Mouse (Mus musculus) midbrain, embryonic 12.5 days (tissue): ENCODE measurements at regions not wholly inside any gene's neighbourhood (a gene's known extent, or its start where the extent isn't known, plus 50 kb on each side); places are given as distances from the start of the nearest gene placed in this dataset.

Source experiments
- ATAC-seq: fragments of 200-750 bp; cut with Nextera tagmentation; 2 replicates; pipeline ENCODE4 v1.8.0; 2017; ENCODE audit warnings: low read depth, moderate TSS enrichment, moderate library complexity; ENCODE audit not compliant: low FRiP score
- H3K27ac ChIP-seq: fragments of 300-500 bp; sonication (generic); replicated peaks from 2 replicates; pipeline ENCODE4 v1.5.1; 2016; ENCODE audit warnings: mild to moderate bottlenecking
- H3K27me3 ChIP-seq: fragments of 300-500 bp; sonication (generic); 2 replicates; pipeline ENCODE4 v1.6.1; 2016; ENCODE audit warnings: mild to moderate bottlenecking
- H3K36me3 ChIP-seq: fragments of 300-500 bp; sonication (generic); 2 replicates; pipeline ENCODE4 v1.6.1; 2016
- H3K4me1 ChIP-seq: fragments of 300-500 bp; sonication (generic); 2 replicates; pipeline ENCODE4 v1.6.1; 2016
- H3K4me2 ChIP-seq: fragments of 300-500 bp; sonication (generic); replicated peaks from 2 replicates; pipeline ENCODE4 v1.6.1; 2016; ENCODE audit warnings: mild to moderate bottlenecking, moderate library complexity
- H3K4me3 ChIP-seq: fragments of 300-500 bp; sonication (generic); 2 replicates; pipeline ENCODE4 v1.5.1; 2016; ENCODE audit warnings: mild to moderate bottlenecking
- H3K9ac ChIP-seq: fragments of 300-500 bp; sonication (generic); replicated peaks from 2 replicates; pipeline ENCODE4 v1.6.1; 2016; ENCODE audit warnings: mild to moderate bottlenecking, moderate library complexity
- H3K9me3 ChIP-seq: fragments of 300-500 bp; sonication (generic); 2 replicates; pipeline ENCODE4 v1.6.1; 2016; ENCODE audit warnings: mild to moderate bottlenecking
- WGBS: fragments of 180-500 bp; shearing (Covaris S2); methylation state at CpG from one replicate; pipeline ENCODE4 v1.1.7; 2016; 5-methylcytosine and 5-hydroxymethylcytosine counted together

DNA sequence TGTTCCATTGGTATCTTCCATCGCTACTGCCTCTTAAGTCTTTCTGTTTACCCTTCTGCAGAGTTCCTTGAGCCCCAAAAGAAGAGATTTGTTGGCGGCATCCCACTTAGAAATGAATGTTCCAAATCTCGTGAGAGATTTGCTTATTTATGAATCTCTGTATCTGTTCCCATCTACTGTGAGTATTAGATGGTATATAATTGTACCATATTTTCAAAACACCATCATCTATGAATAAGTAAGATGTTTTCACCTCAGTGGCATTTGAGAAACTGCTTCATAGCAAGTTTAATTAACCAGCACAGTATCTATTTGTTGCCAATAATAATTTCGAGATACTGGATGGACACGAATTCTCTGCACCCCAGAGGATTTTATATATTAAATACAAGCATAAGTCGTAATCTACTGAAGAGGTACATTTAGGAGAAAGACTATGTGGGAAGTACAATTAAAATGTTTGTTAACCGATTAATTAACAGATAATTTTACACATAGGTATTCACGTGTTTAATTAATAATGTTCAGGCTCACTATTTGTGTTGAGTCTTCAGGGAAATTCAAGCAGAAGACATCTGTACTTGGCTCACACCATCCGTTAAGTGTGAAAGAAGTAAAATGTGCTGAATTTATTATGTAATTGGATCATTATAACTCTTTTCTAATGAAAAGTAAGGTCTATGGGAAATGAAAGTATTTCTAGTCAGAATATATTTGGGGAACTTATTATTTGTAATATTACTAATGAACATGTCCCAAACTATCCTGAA is 224.0 kb upstream of the Xrcc4 start:
- ATAC-seq = no peak
- Histone ChIP-seq H3K27ac (no peak overlapping the region), H3K4me1 (no peaks in the 10 kb centered on the region), H3K9ac (no peak overlapping the region), H3K36me3 (no peaks in the 10 kb centered on the region), H3K4me3 (no peak overlapping the region), H3K4me2 (no peak overlapping the region), H3K9me3 (no peaks in the 10 kb centered on the region), H3K27me3 (no peaks in the 10 kb centered on the region)
- 92% methylated on average over 9 of the region's 9 CpGs for WGBS

DNA sequence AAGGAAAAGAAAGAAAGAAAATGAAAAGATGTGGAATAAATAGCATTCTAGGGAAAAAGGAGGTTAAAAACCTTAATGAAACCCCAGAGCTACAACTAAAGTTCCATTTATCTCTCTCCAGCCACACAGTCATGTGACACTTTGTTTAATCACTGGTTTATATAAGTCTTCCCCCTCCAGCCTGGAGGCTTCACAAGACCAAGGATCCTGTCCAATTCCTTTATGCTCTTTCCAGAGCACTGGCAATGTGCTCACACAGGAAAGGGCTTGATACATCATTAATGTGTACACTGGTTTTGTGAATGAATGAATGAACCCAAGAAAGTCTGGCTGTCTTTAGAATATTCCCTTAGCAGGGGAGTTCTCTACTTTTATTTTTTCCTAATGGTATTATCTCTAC is 221.1 kb upstream of the Xrcc4 start:
- Histone ChIP-seq H3K4me1 (no peaks in the 10 kb centered on the region), H3K27ac (no peak overlapping the region), H3K4me2 (no peak overlapping the region), H3K27me3 (no peaks in the 10 kb centered on the region), H3K9me3 (no peaks in the 10 kb centered on the region), H3K36me3 (no peaks in the 10 kb centered on the region), H3K4me3 (no peak overlapping the region), H3K9ac (no peak overlapping the region)
- ATAC-seq = no peak

DNA sequence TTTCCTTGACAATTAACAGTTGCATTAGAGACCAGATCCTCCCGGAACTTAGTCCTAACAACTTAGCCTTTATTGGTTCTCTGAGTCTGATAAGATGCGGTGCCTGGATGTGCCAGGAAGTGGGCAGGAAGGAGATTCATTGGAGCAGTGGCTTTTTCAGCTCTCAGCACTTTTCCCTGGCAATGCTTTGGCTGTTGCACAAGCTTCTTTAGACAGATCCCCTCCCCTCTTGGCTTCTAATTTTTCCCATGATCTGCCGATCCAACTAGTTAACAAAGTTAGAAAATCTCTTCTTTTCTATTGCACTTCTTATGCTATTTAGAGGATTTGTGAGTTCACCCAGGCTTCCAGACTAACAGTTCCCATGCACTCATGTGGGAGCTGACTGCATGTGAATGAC is 211.1 kb upstream of the Xrcc4 start:
- ATAC-seq = no peak
- H3K4me2 ChIP-seq = no peak overlapping the region
- 87% methylated on average over 3 of the region's 3 CpGs for WGBS

DNA sequence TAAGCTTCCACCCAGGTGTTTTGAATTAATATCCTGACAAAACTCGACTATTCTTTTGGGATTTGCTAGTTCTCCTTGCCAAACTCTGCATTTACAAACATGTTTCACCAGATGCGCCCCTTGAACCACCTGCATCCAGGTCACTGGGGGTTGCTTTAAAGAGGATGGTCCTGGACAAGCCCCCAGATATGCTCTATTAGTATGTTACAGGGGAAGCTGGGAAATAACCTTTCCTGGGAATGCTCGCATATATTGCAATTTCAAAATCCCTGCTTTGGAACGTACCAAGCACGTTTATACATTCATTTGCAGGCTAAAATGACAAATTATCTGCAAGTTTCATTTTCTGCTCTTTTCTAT is 205.2 kb upstream of the Xrcc4 start:
- 79% methylated on average over 5 of the region's 5 CpGs for WGBS
- Histone ChIP-seq H3K4me3 (no peak overlapping the region), H3K27ac (peak overlapping the region; percentile 46), H3K9ac (no peak overlapping the region), H3K4me1 (peaks cover 19% of the 10 kb centered on the region), H3K4me2 (no peak overlapping the region), H3K27me3 (no peaks in the 10 kb centered on the region), H3K36me3 (no peaks in the 10 kb centered on the region), H3K9me3 (no peaks in the 10 kb centered on the region)
- peak; percentile 39 for ATAC-seq

More for the DNA sequence above, 211.1 kb upstream of the Xrcc4 start:
- no peaks in the 10 kb centered on the region for H3K9me3 ChIP-seq
- no peak overlapping the region for H3K9ac ChIP-seq
- H3K4me1 ChIP-seq = no peaks in the 10 kb centered on the region
- no peak overlapping the region for H3K4me3 ChIP-seq
- H3K27ac ChIP-seq = no peak overlapping the region
- H3K36me3 ChIP-seq = no peaks in the 10 kb centered on the region
- no peaks in the 10 kb centered on the region for H3K27me3 ChIP-seq

DNA sequence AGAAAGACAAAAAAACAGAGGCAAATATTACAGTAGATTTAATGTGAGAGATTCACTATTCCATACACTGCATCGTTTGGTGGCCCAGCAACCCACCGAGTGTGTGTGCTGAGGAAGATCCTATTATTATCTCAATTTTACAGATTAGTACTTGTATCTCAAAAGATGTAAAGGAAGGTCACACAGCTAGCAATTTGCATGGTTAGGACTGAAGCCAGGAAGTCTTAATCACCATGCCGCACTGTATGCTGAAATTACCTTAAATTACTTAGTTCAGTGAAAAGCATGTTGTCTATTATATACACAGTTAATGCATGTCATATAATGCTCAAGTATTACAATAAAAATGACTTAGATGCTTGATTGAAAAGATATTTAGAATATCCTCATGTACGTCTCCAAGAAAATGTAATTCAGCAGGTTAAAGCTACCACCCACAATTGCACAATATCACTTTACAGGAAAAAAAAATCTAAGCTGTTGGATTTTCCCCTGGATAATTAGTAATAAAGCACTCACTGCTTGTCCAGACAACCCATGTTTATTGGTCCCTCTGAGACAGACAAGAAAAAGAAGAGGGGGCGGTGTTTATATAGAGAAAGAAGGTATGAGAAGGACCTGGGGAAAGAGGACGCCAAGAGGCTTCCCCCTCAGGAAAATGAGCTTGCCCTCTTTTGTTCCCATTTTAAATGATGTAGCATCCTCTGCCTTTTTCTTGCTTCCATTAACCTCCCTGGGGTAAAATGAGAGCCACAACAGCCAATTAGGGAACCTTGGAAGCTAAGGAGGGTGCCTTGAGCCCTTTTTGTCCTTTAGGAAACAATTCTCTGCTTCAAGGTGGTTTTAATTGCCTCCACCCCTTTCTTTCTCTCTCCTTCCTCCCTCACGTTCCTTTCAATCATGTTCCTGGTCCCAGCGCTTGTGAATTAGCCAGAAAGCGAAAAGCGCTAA is 204.6 kb upstream of the Xrcc4 start:
- no peak overlapping the region for H3K4me3 ChIP-seq
- no peak overlapping the region for H3K4me2 ChIP-seq
- no peak overlapping the region for H3K27ac ChIP-seq
- no peak overlapping the region for H3K9ac ChIP-seq
- no peaks in the 10 kb centered on the region for H3K9me3 ChIP-seq
- H3K36me3 ChIP-seq = no peaks in the 10 kb centered on the region
- no peaks in the 10 kb centered on the region for H3K27me3 ChIP-seq
- peaks cover 19% of the 10 kb centered on the region for H3K4me1 ChIP-seq
- ATAC-seq = peak; percentile 67
- WGBS = 58% methylated on average over 10 of the region's 10 CpGs

DNA sequence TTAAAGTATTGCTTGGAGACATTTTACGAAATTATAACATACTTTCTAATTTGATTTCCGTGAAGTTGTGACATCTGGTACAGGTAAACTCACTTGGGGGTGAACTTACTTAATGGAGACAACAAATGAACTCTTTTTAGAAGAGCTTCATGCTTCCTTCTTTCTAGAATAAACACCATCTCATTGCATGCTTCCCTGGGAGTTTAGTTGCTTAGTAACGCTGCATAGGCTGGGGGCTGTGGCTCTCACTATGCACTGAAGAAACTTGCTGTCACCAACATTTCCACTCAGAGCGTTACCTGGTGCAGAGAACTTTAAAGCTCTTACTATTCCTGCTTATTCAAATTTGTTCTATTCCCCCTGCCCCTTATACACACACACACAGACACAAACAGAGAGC is 203.5 kb upstream of the Xrcc4 start:
- Histone ChIP-seq H3K4me3 (no peak overlapping the region), H3K4me1 (peaks cover 19% of the 10 kb centered on the region), H3K9ac (no peak overlapping the region), H3K36me3 (no peaks in the 10 kb centered on the region), H3K9me3 (no peaks in the 10 kb centered on the region), H3K27ac (no peak overlapping the region), H3K4me2 (no peak overlapping the region), H3K27me3 (no peaks in the 10 kb centered on the region)
- 43% methylated on average over 4 of the region's 4 CpGs for WGBS
- ATAC-seq = peak; percentile 59

DNA sequence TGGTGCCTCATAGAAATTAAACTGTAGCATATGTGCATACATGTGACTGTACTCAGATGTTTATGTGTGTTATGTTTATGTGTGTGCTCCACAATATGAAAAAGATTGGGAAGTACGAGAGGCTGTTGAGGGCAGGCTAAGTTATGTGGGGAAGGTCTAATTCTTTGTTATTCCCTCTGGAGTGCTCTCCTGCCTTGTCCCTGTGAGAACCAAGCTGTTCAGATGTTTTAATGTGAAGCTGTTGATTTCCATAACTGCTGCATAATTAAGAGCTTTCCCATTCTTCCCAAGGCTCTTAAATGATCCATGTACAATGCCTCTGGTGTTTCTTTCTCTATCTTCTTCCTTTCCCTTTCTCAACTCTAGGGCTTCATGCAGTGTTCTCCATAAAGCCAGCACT is 202.7 kb upstream of the Xrcc4 start:
- no peaks in the 10 kb centered on the region for H3K9me3 ChIP-seq
- no peak overlapping the region for H3K4me2 ChIP-seq
- no peaks in the 10 kb centered on the region for H3K27me3 ChIP-seq
- WGBS = 55% methylated on average over 1 of the region's 1 CpGs
- ATAC-seq = peak; percentile 42; the same call in 1 of the 2 replicates
- no peak overlapping the region for H3K27ac ChIP-seq
- no peak overlapping the region for H3K9ac ChIP-seq
- no peaks in the 10 kb centered on the region for H3K36me3 ChIP-seq
- H3K4me3 ChIP-seq = no peak overlapping the region
- peaks cover 19% of the 10 kb centered on the region for H3K4me1 ChIP-seq

DNA sequence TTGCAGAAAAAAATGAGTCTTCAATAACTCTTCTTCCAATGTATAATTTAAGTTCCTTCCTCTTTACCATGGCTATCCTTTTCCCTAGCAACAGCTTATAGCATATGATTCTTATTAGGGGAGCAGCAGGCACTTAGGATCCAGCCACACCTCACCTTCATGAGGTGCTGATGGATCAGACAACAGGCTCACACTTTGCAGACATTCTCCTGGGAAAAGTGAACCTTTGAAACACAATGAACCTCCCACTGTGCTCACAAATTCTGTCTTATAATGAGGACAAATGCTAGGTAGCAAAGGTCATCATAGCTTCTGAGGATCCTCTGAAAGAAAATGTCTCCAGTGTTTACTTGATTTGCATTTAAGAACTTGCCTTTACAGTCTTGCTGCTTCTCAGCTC is 191.6 kb upstream of the Xrcc4 start:
- Histone ChIP-seq H3K4me1 (peaks cover 5% of the 10 kb centered on the region; the same call in 1 of the 2 replicates), H3K4me2 (no peak overlapping the region), H3K9ac (no peak overlapping the region), H3K9me3 (no peaks in the 10 kb centered on the region), H3K27ac (no peak overlapping the region), H3K27me3 (no peaks in the 10 kb centered on the region), H3K4me3 (no peak overlapping the region), H3K36me3 (no peaks in the 10 kb centered on the region)
- no peak for ATAC-seq

DNA sequence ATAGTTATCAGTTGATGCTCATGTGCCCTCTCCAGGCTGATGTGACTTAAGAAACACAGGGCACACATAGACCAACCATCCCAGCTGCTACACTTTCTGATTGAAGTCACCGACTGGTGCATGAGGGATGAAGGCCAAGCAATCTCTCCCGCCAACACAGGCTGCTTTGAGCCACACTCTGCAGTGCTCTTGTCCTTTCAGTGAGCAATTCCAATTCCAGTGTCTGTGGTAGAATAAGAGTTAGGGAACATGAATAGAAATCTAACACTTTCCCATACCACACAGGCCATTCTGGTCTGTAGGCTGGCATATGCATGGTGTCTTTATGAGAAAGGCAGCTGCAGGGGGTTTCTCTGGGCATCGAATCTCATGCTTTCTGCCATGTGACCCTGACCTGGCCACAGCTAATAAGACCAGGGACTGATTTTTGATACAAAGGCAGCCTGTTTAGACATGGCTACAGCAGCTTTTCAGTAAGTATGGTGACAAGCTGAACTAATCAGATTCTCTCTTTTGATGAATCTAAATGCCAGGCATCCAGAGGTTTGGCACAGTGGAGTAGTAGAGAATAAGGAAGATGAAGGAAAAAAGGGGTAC is 190.5 kb upstream of the Xrcc4 start:
- Histone ChIP-seq H3K4me1 (peaks cover 5% of the 10 kb centered on the region; the same call in 1 of the 2 replicates), H3K4me2 (no peak overlapping the region), H3K4me3 (no peak overlapping the region), H3K27ac (no peak overlapping the region), H3K9ac (no peak overlapping the region), H3K36me3 (no peaks in the 10 kb centered on the region), H3K9me3 (no peaks in the 10 kb centered on the region), H3K27me3 (no peaks in the 10 kb centered on the region)
- 43% methylated on average over 3 of the region's 3 CpGs for WGBS
- peak; percentile 80 for ATAC-seq

DNA sequence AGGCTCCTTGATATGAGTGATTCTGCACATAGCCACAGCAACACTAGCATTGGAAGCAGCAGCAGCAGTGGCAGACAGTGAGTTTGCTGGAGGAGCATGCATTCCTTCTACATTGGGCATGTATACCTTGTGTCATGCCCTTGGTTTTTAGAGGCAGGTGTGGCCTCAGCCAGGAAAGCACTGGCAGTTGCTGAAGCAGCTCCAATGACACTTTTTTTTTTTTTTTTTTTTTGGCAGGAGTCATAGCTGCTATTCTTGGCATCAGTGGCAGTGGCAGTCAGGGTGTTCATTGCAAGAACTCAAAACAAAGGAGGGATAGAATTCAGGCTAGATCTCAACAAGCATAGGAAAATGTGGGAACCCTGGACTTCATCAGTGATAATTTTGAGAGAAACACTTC is 189.9 kb upstream of the Xrcc4 start:
- no peak for ATAC-seq

DNA sequence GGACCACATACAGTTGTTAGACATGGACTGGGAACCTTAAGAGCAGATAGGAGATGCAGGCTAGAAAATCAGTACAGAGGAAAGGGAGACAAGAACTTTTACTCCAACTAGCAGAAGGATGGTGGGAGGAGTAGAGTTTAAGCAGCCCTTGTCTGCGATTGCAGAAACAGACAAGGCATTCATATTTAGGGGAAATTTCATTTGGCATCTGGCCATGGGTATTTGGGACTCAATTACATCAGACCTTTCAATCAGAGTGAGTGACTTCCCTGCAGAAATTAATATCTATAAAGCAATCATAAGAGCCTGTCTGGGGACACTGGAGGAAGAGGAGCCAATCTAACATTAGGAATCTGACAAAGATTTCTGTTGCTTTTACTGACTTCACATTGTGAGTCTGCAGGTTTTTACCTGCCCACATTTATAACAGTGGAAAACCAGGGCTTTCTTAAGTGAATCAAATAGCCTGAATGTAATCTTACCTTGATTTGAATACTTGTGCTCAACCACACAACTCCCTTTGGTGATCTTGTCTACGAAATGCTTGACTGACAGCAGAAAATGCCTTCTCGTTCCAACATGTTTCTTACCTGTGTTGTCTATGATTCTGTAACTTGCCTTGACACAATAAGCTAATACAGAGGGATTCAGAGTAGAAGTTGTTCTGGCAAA is 169.8 kb upstream of the Xrcc4 start:
- ATAC-seq = no peak
- WGBS = 92% methylated on average over 3 of the region's 3 CpGs
- no peaks in the 10 kb centered on the region for H3K27me3 ChIP-seq
- no peak overlapping the region for H3K9ac ChIP-seq
- H3K4me2 ChIP-seq = no peak overlapping the region
- no peaks in the 10 kb centered on the region for H3K4me1 ChIP-seq
- no peaks in the 10 kb centered on the region for H3K9me3 ChIP-seq
- no peaks in the 10 kb centered on the region for H3K36me3 ChIP-seq
- H3K4me3 ChIP-seq = no peak overlapping the region
- no peak overlapping the region for H3K27ac ChIP-seq

More for the DNA sequence above, 189.9 kb upstream of the Xrcc4 start:
- H3K27me3 ChIP-seq = no peaks in the 10 kb centered on the region
- H3K9ac ChIP-seq = no peak overlapping the region
- H3K4me1 ChIP-seq = peaks cover 5% of the 10 kb centered on the region; the same call in 1 of the 2 replicates
- no peak overlapping the region for H3K27ac ChIP-seq
- no peaks in the 10 kb centered on the region for H3K36me3 ChIP-seq
- H3K9me3 ChIP-seq = no peaks in the 10 kb centered on the region
- H3K4me3 ChIP-seq = no peak overlapping the region
- no peak overlapping the region for H3K4me2 ChIP-seq

DNA sequence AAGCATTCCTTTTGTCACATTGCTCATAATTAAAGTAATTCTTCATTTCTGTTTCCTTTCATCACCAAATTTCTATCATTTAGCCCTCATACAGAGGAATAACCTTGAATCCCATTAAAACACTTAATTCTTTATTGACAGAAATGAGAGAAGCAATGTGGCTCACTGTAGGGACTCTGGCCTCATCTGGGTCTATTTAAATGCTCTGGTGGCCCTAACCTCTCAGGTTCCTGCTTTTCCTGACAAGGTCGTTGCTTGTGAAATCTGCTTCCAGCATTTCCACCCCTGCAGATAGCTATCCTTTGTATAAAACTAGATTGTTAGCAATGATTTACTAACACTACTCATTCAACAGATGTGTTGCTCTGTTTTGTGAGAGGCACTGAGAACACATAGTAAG is 163.6 kb upstream of the Xrcc4 start:
- 60% methylated on average over 1 of the region's 1 CpGs for WGBS
- Histone ChIP-seq H3K36me3 (no peaks in the 10 kb centered on the region), H3K9me3 (no peaks in the 10 kb centered on the region), H3K4me3 (no peak overlapping the region), H3K4me2 (no peak overlapping the region), H3K9ac (no peak overlapping the region), H3K27ac (no peak overlapping the region), H3K27me3 (no peaks in the 10 kb centered on the region), H3K4me1 (no peaks in the 10 kb centered on the region)
- no peak for ATAC-seq
